Mouse (Mus musculus) liver, adult 2 months (tissue): ENCODE measurements around the gene Fam178b. TPM values are rescaled to one million over a fixed set of nuclear protein-coding genes. Genes with fewer than 3 reads are reported as not detected.
"Not testable (repeated sequence)": the region's sequence is repeated elsewhere in the genome, so short reads cannot be mapped to it uniquely, and the experiment has no call there.

Experiments used
- DNase-seq: peaks from one replicate; pipeline ENCODE4 v3.0.0-alpha.2; 2011; ENCODE audit warnings: low read depth, low spot score; ENCODE audit errors: extremely low read depth
- H3K27ac ChIP-seq: fragments of 200-500 bp; replicated peaks from 2 replicates; pipeline ENCODE4 v1.5.1; 2012; ENCODE audit warnings: low read depth, mild to moderate bottlenecking, control low read depth, inconsistent platforms, low read length; ENCODE audit not compliant: insufficient read depth
- H3K27me3 ChIP-seq: fragments of 200-500 bp; 2 replicates; pipeline ENCODE4 v1.6.1; 2012; ENCODE audit warnings: mild to moderate bottlenecking, moderate library complexity, low read length, inconsistent platforms; ENCODE audit not compliant: control insufficient read depth, insufficient read depth
- H3K36me3 ChIP-seq: fragments of 200-500 bp; 2 replicates; pipeline ENCODE4 v1.6.1; 2012; ENCODE audit warnings: low read length, inconsistent platforms; ENCODE audit not compliant: control insufficient read depth, insufficient read depth
- H3K4me1 ChIP-seq: fragments of 200-500 bp; 2 replicates; pipeline ENCODE4 v1.6.1; 2011; ENCODE audit warnings: low read length; ENCODE audit not compliant: control insufficient read depth, insufficient read depth
- H3K4me3 ChIP-seq: fragments of 200-500 bp; 2 replicates; pipeline ENCODE4 v1.5.1; 2011; ENCODE audit warnings: low read depth, mild to moderate bottlenecking, control low read depth, low read length, moderate library complexity; ENCODE audit not compliant: insufficient read depth
- H3K79me2 ChIP-seq: fragments of 200-500 bp; 2 replicates; pipeline ENCODE4 v1.6.1; 2012; ENCODE audit warnings: inconsistent platforms, mild to moderate bottlenecking, low read length, moderate library complexity; ENCODE audit not compliant: control insufficient read depth, insufficient read depth
- H3K9ac ChIP-seq: fragments of 200-500 bp; 2 replicates; pipeline ENCODE4 v1.6.1; 2012; ENCODE audit warnings: low read depth, mild to moderate bottlenecking, control low read depth, inconsistent platforms, low read length
- CTCF ChIP-seq: fragments of 200-500 bp; IDR thresholded peaks from 2 replicates; pipeline ENCODE4 v1.5.1; 2011; ENCODE audit warnings: low read depth, low read length, control low read depth
- POLR2A ChIP-seq: fragments of 200-500 bp; IDR thresholded peaks from 2 replicates; pipeline ENCODE4 v1.6.1; 2011; ENCODE audit warnings: low read length, control low read depth; ENCODE audit not compliant: insufficient read depth; ENCODE audit errors: extremely low read depth
- WGBS: fragments of 180-500 bp; shearing (Covaris S2); methylation state at CpG from one replicate; pipeline ENCODE4 v1.1.7; 2018; 5-methylcytosine and 5-hydroxymethylcytosine counted together
- polyA plus RNA-seq: library from polyadenylated mRNA; depleted of rRNA; stranded (reverse); fragments of >200 nt; gene quantifications from 2 replicates; pipeline ENCODE4 v1.2.3, GENCODE M21; 2012
- total RNA-seq: library from RNA; depleted of rRNA; stranded (reverse); fragments of >200 nt; gene quantifications from 2 replicates; pipeline ENCODE4 v1.2.3, GENCODE M21; 2014

Fam178b gene
- total and polyA plus RNA-seq, 2 experiments, result 0.11 to 0.18 TPM

DNA sequence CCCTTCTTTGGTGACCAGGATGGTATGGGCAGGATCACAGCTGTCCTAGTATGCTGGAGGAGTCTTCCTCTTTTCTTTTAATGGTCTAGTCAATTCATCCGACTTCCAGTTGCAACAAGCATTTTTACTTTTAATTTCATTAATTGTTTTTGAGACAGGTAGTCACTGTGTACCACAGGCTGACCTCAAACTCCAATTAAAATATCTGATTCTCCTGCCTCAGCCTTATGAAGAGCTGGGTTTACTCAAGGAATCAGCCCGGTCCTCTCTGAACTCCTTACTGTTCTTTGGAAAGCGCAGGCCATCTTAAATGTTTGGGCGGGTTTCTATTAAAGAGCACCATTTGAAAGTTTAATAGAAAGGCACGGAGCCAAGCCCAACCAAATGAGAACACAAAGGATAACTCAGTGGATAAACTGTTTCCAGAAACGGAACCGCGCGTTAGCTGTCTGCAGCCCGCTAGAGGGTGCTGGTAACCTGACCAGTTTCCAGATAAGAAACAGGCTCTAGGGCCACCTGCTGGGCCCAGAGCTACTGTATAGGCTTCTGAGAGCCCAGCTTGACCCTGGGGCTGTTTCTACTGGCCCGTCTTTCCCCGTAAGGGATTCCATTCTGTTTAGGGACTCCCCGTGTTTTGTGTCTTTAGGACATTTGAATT, 956 bp upstream of the Fam178b start:
- H3K79me2 ChIP-seq, result no peaks in the 10 kb centered on the region
- H3K4me1 ChIP-seq, result no peaks in the 10 kb centered on the region
- WGBS, result 10% methylated on average over 13 of the region's 13 CpGs
- no peak overlapping the region for H3K27ac ChIP-seq
- H3K9ac ChIP-seq, result no peak overlapping the region
- no peaks in the 10 kb centered on the region for H3K27me3 ChIP-seq
- H3K4me3 ChIP-seq, result no peak overlapping the region
- peak; percentile 74 for DNase-seq
- TF ChIP-seq CTCF, result peak; percentile 92
- TF ChIP-seq POLR2A, result no peak
- no peaks in the 10 kb centered on the region for H3K36me3 ChIP-seq

DNA sequence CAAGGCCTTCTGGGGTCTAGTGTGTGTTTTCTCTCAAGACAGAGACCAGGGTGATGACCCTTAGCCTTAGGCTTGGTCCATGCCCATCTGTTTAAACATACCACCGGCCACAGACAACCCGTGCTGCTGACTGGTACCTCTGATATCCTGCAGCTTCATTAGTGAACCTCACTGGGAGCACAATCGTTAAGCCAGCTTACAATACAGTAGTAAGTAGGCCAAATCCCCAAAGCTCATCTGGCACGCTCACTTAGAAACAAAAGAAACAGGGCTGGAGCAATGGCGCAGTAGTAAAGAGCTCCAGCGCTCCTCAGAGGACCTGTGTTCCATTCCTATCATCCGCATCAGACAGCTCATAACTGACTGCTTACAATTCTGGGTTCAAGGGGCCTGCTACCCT, 2.1 kb downstream of the Fam178b start:
- 84% methylated on average over 7 of the region's 7 CpGs for WGBS
- TF ChIP-seq CTCF (no peak), POLR2A (no peak)
- no peak for DNase-seq
- H3K4me3 ChIP-seq, result no peak overlapping the region
- H3K9ac ChIP-seq, result no peak overlapping the region
- no peaks in the 10 kb centered on the region for H3K36me3 ChIP-seq
- no peaks in the 10 kb centered on the region for H3K27me3 ChIP-seq
- no peaks in the 10 kb centered on the region for H3K4me1 ChIP-seq
- no peak overlapping the region for H3K27ac ChIP-seq
- no peaks in the 10 kb centered on the region for H3K79me2 ChIP-seq

DNA sequence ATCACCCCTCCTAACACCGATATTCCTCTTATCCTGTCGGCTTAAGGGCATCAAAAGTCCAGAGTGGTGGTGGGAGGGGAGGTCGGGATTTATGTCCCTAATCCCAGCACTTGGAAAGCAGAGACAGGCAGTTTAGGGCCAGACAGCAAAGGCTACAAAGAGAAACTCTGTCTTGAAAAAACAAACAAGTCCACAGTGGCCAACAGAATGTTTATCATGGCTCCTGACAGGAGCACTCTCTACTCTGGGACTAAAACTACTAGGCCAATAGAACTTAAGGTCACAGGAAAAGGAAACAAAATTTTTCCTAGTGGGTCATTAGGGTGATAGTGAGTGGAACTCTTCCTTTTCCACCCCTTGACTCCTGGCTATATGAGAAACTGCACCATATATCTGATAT, 8.0 kb downstream of the Fam178b start:
- H3K36me3 ChIP-seq, result no peaks in the 10 kb centered on the region
- H3K4me3 ChIP-seq, result no peak overlapping the region
- no peaks in the 10 kb centered on the region for H3K79me2 ChIP-seq
- TF ChIP-seq CTCF (no peak), POLR2A (no peak)
- DNase-seq, result no peak
- H3K9ac ChIP-seq, result no peak overlapping the region
- no peak overlapping the region for H3K27ac ChIP-seq
- no peaks in the 10 kb centered on the region for H3K27me3 ChIP-seq
- no peaks in the 10 kb centered on the region for H3K4me1 ChIP-seq
- 55% methylated on average over 3 of the region's 3 CpGs for WGBS

DNA sequence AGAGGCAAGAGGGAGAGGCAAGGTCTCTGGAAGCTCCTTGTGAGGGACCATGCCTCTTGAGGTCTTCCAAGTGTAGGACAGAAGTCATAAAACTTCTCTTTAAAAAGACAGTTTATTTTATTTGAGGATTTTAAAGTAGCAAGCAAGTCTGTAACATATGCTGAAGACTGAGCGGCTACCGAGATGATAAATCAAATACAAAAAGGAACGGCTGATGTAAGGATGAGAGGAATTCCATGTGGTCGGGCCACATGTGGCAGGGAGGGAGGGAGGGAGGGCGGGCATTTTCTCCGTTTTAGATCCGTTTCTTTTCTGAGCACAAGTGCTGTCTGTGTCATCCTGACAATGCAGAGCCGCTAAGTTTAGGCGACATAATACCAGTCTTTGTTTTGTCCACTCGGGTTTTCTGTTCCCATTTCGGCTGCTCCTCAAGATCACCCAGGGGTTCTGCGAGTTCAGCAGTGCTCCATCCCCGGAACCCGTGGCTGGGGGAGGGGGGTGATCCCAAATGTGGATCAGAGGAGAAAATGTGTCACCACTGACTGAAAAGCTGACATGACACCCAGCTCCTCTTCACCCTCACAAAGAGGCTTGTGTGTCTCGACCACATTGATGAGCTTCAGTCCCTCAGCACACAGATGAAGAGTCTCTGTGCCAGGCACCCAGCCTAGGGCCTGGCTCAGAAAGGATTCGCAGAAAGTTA, 10.2 kb downstream of the Fam178b start:
- H3K79me2 ChIP-seq, result no peaks in the 10 kb centered on the region
- no peaks in the 10 kb centered on the region for H3K27me3 ChIP-seq
- H3K9ac ChIP-seq, result no peak overlapping the region
- no peaks in the 10 kb centered on the region for H3K4me1 ChIP-seq
- no peak for TF ChIP-seq CTCF
- TF ChIP-seq POLR2A, result no peak
- WGBS, result 86% methylated on average over 16 of the region's 16 CpGs
- H3K36me3 ChIP-seq, result no peaks in the 10 kb centered on the region
- DNase-seq, result no peak
- H3K4me3 ChIP-seq, result no peak overlapping the region
- no peak overlapping the region for H3K27ac ChIP-seq

DNA sequence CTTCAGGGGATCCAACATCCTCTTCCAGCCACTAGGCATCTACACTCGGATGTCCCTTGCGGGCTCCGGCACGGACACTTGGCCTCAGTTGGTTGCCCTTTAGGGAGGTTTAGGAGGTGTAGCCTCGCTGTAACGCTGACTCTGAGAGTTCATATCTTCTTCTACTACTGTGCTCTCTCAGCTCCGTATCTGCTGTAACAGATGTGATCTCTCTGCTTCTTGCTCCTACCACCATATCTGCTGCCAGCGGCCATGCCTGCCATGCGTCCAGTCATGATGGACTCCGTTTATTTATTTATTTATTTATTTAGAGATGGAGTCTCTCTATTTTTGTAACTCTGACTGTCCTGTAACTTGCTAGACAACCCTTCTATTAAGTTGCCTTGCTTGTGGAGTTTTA, 11.7 kb downstream of the Fam178b start:
- H3K4me1 ChIP-seq, result no peaks in the 10 kb centered on the region
- H3K4me3 ChIP-seq, result no peak overlapping the region
- H3K27ac ChIP-seq, result no peak overlapping the region
- no peaks in the 10 kb centered on the region for H3K27me3 ChIP-seq
- DNase-seq, result no peak
- TF ChIP-seq POLR2A (no peak), CTCF (no peak)
- WGBS, result 94% methylated on average over 10 of the region's 10 CpGs
- H3K9ac ChIP-seq, result no peak overlapping the region
- H3K79me2 ChIP-seq, result no peaks in the 10 kb centered on the region
- no peaks in the 10 kb centered on the region for H3K36me3 ChIP-seq

DNA sequence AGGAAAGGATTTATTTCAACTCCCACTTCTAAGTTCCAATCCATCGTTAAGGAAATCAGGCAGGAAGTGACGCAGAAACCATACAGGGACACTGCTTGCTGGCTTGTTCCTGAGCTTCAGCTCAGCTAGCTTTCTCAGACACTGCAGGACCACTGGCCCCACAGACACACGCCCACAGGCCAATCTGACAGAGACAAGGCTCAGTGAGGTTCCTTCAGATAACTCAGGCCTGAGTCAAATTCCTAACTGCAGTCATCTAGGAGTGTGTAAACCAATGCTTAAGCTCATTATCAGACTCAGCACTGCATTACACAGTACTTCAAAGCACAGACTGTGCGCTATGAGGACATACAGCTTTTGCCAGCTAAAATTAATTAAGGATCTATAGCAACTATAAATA, 12.7 kb downstream of the Fam178b start:
- DNase-seq, result no peak
- no peak overlapping the region for H3K9ac ChIP-seq
- no peaks in the 10 kb centered on the region for H3K36me3 ChIP-seq
- no peak overlapping the region for H3K27ac ChIP-seq
- no peaks in the 10 kb centered on the region for H3K4me1 ChIP-seq
- H3K27me3 ChIP-seq, result no peaks in the 10 kb centered on the region
- no peak overlapping the region for H3K4me3 ChIP-seq
- WGBS, result 88% methylated on average over 4 of the region's 4 CpGs
- TF ChIP-seq CTCF (no peak), POLR2A (no peak)
- no peaks in the 10 kb centered on the region for H3K79me2 ChIP-seq

DNA sequence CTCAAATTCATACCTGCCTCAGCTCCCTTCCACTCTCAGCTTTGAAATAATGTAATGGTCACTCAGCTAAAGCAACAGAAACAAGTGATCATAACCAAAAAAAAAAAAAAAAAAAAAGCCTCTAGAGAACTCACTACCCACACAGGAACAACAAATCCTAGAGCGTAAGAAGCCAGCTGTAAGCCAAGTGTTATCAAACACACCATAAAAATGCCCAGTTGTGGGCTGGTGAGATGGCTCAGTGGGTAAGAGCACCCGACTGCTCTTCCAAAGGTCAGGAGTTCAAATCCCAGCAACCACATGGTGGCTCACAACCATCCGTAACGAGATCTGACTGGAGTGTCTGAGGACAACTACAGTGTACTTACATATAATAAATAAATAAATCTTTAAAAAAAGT, 15.0 kb downstream of the Fam178b start:
- not testable (repeated sequence) for H3K79me2 ChIP-seq, H3K4me3 ChIP-seq, H3K27ac ChIP-seq, H3K27me3 ChIP-seq, H3K9ac ChIP-seq, H3K36me3 ChIP-seq, DNase-seq, H3K4me1 ChIP-seq
- 86% methylated on average over 4 of the region's 4 CpGs for WGBS
